In genomic region chr1:37696918-37697317, GRCm38 (mm10) we compare ENCODE assay signal across 8 mouse cellular contexts. TPM values are rescaled to one million over a fixed set of nuclear protein-coding genes. Genes with fewer than 3 reads are reported as not detected.
A peak's percentile ranks its signal among the peaks of the same experiment; 100 is the strongest.
DNase-seq lines count a peak whose midpoint lies in the region; ATAC-seq and TF ChIP-seq lines count a peak whose summit lies in the region.

No protein-coding gene starts in this region.

- WGBS in liver, embryonic 12.5 days (ENCODE audit: insufficient replicate concordance) = 63% methylated on average over 3 of the region's 3 CpGs

- H3K9me3 ChIP-seq in liver, embryonic 12.5 days (replicated peaks) = no peaks in the 10 kb centered on the region

- intact Hi-C loops in left cerebral cortex, adult 2 months (cut with DNase I) = loop anchor here (1.0 to 2.0 kb wide), 2 partner anchors 19 to 22 kb away; no protein-coding TSS in a partner anchor

- H3K4me2 ChIP-seq in liver, embryonic 12.5 days = no peak overlapping the region

- H3K36me3 ChIP-seq in liver, embryonic 12.5 days = no peaks in the 10 kb centered on the region

- H3K27me3 ChIP-seq in liver, embryonic 12.5 days (replicated peaks) = 0 out of 2 replicates have a peak, but pooled peaks cover 13% of the 10 kb centered on the region

- no peaks in the 10 kb centered on the region for H3K4me1 ChIP-seq in liver, embryonic 12.5 days

- peak overlapping the region; percentile 72 for H3K27ac ChIP-seq in left cerebral cortex, adult 2 months
- H3K27ac ChIP-seq in liver, embryonic 12.5 days = no peak overlapping the region

- ATAC-seq in liver, embryonic 12.5 days = no peak

- no peak overlapping the region for H3K9ac ChIP-seq in liver, embryonic 12.5 days

- H3K4me3 ChIP-seq in left cerebral cortex, adult 2 months = no peak overlapping the region
- no peak overlapping the region for H3K4me3 ChIP-seq in liver, embryonic 12.5 days

- DNase-seq in layer of hippocampus, adult 11-12 months (ENCODE audit: low spot score) = peak; percentile 77
- no peak for DNase-seq in layer of hippocampus, adult 9-10 months (ENCODE audit: low spot score)
- peak; percentile 62 to 74 for DNase-seq in cerebellum, postnatal 10 days
- DNase-seq in left cerebral cortex, adult 2 months (ENCODE audit: extremely low spot score in 1 of 2, low spot score in 2 of 2) = peak; percentile 73 to 84
- peak; percentile 61 to 69 for DNase-seq in thymus, adult 18-20 months
- no peak for DNase-seq in gastrocnemius, postnatal 10 days
- no peak for DNase-seq in embryo, embryonic 10.5 days (ENCODE audit: low spot score)

- TF ChIP-seq CTCF in left cerebral cortex, adult 2 months (IDR thresholded peaks at IDR 0.05) = no peak

RNA-seq across cellular contexts. Expression of gene 2010300C02Rik, which starts 23.0 kb away (rescaled TPM):
- 100 to 1,000 TPM; 282 to 283 TPM for total RNA-seq in left cerebral cortex, adult 2 months (2021)
- total RNA-seq in gastrocnemius, postnatal 10 days (2021) = under 1 TPM; 0.38 to 0.86 TPM
- 0.27 and 0.35 TPM in 2 replicates for polyA plus RNA-seq in liver, embryonic 12.5 days (2016; fragmentation: Nextera tagmentation; extraction: Ambion mirVana)

Comparison
In these comparisons a context has a peak if more than half of its experiments do, and no peak if none do; other contexts are left out.
1. DNase-seq: peak in layer of hippocampus, adult 11-12 months (single experiment), cerebellum, postnatal 10 days (2 of 2), left cerebral cortex, adult 2 months (2 of 2) and thymus, adult 18-20 months (2 of 2); none in layer of hippocampus, adult 9-10 months (single experiment), gastrocnemius, postnatal 10 days (single experiment) and embryo, embryonic 10.5 days (single experiment).
2. RNA of gene 2010300C02Rik, which starts 23.0 kb away (total RNA-seq): 282 to 283 TPM in left cerebral cortex, adult 2 months; 0.38 to 0.86 TPM in gastrocnemius, postnatal 10 days; every median in the first group is over 100 times any median in the second.